ENCODE assay signal across 19 mouse cellular contexts in genomic region chr10:78000200-78000599, GRCm38 (mm10). TPM values are rescaled to one million over a fixed set of nuclear protein-coding genes. Genes with fewer than 3 reads are reported as not detected.
"Had no signal": no experiment of that assay in that cellular context is flagged by ENCODE, and none has a peak within 500 bp of the region (broad histone marks: within the 10 kb centered on the region; RNA-seq: fewer than 3 reads in every experiment).

No protein-coding gene starts in this region.

- DNase-seq: heart, postnatal 10 days; heart, postnatal 14 days; heart, postnatal 4 days; kidney, adult 11 months; kidney, adult 18-20 months; kidney, adult 2 months; kidney, adult 8-10 months; kidney, adult 9 months; kidney, postnatal 10 days; kidney, postnatal 14 days; kidney, postnatal 25 days; kidney, postnatal 36 days; kidney, postnatal 4 days; layer of hippocampus, adult 9-11 months; layer of hippocampus, postnatal 36 days had no signal

RNA-seq across cellular contexts. Expression of gene Dnmt3l, which starts 41.5 kb away (rescaled TPM):
- total RNA-seq: heart, postnatal 10 days; heart, postnatal 14 days; heart, postnatal 4 days; layer of hippocampus, adult 2 months; layer of hippocampus, postnatal 10 days; left cerebral cortex, adult 18-20 months had no signal

RNA-seq across cellular contexts. Expression of gene Aire, which starts 43.2 kb away (rescaled TPM):
- total RNA-seq: heart, postnatal 10 days; heart, postnatal 25 days; heart, postnatal 4 days had no signal
